Mouse (Mus musculus): ENCODE results near the gene Ap1s1.
A peak's percentile ranks its signal among the peaks of the same experiment; 100 is the strongest.

The Ap1s1 gene

GRCm38 (mm10) chr5:137045402-137046323 is at the start of gene Ap1s1:
TSS of gene Ap1s1 (minus strand) at chr5:137046135.
- DNase-seq: peak; percentile 99

DNA sequence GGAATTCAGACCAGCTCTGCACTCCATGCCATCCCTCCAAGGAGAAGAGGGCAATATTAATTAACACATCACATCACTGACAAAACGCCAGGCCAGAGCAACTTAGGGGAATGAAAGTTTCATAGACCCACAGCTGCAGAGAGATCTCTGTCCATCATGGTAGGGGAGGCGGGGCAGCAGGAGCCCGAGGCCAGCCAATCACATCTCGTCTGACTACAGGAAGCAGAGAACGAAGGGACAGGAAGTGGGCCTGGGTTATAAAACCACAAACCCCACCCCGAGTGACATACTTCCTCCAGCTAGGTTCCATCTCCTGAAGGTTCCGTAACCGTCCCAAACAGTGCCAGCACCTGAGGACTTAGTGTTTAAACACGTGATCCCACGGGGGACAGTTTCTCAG is 49.2 kb upstream of the Ap1s1 start:
- DNase-seq: no peak

GRCm38 (mm10) chr5:137093720-137094119 is 47.8 kb upstream of the Ap1s1 start:
- no peak for DNase-seq

- no peak for DNase-seq
Measured at GRCm38 (mm10) chr5:137091560-137091959, 45.6 kb upstream of the Ap1s1 start.

DNA sequence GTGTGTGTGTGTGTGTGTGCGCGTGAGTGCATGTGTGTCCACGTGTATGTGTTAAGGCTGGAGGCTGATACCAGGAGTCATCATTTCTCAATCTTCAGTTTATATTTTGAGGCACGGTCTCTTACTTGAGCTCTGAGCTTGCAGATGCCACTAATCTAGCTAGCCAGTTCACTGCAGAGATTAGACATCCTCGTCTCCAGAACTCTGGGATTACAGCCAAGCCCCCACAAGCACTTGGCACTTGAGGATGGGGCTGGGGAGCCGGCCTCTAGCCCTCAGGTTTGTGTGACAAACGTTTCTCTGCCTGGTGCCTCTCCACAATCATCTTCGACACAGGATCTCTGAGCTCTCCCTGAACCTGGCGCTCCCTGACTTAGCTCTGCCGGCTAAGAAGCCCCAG is 44.9 kb upstream of the Ap1s1 start:
- no peak for DNase-seq

GRCm38 (mm10) chr5:137087410-137087809 is 41.5 kb upstream of the Ap1s1 start:
- DNase-seq: no peak

GRCm38 (mm10) chr5:137085731-137086130 is 39.8 kb upstream of the Ap1s1 start:
- DNase-seq: no peak

DNA sequence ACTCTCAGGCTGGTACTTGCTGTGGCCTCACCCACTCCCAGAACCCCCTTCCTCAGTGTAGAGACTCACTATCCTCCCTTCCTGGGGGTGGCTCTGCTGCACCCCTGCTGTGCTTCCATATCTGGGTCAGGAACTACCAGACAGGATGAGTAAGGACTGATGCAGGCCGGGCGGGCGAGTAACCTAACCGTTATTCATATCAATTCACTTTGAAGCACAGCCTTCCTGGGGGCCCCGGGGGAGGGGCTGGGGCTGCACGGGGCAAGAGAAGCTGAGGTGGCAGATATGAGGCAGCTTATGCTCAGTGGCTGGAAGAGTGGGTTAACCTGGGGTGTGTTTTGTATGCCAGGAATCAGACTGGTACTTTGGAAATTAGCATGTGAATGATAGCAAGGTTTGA is 39.1 kb upstream of the Ap1s1 start:
- no peak for DNase-seq

GRCm38 (mm10) chr5:137083051-137083450 is 37.1 kb upstream of the Ap1s1 start:
- no peak for DNase-seq

GRCm38 (mm10) chr5:137079849-137080248 is 33.9 kb upstream of the Ap1s1 start:
- no peak for DNase-seq

DNA sequence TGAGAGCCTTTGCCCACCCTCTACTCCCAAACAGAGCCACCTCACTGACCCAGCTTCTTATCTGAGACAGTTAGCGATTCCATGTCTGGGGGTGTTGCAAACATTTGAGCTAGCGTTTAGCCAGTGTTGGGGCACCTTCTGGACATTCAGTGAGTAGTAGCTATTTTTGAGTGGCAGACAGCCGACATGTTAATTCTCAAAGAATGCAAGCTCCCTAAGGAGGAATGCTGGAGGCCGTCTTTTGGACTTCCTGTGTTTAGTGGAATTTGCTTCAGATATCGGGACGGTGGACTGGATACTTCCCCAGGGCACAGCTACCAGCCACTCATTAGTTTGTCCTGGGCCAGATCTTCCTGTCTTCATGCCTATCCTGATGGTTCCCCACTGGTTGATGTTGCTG is 32.7 kb upstream of the Ap1s1 start:
- DNase-seq: no peak

GRCm38 (mm10) chr5:137078041-137078440 is 32.1 kb upstream of the Ap1s1 start:
- DNase-seq: no peak

DNA sequence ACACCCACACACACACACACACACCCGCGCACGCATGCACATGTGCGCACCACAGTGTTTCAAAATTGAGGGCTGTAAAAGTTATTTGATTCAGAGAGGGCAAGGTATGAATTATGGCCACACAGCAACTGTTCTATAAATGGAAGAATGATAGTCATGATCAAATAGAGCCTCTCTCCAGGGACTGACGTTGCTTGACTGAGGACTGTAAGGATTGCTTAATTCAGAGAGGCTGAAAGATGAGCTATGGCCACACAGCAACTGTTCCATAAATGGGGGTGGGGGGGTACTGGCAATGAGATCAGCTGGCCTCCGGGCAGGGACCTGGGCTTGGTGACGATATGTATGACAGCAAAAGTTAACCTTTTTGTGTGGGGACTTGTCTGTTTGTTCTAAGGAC is 31.3 kb upstream of the Ap1s1 start:
- no peak for DNase-seq

- DNase-seq: no peak
Measured at GRCm38 (mm10) chr5:137076191-137076930, 30.4 kb upstream of the Ap1s1 start.

DNA sequence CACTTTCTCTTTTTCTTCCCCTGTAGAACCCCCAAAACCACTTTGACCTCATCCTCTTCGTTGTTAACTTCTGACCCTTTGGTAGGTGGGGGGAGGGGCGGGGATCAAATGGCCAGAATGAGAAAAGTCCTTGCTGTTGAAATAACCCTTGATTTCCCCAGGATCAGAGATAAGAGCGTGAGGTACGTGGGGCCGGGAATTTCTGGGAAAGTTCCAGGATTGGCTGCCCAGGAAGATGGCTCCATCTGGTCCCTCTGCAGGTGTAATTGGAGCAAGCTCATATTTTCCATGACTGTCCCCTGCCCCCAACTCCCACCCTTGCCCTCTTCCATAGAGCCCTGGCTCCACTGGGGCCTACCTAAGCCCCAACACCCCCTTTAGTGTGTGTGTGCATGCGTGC is 29.8 kb upstream of the Ap1s1 start:
- DNase-seq: no peak

GRCm38 (mm10) chr5:137074191-137074651 is 28.3 kb upstream of the Ap1s1 start:
- DNase-seq: no peak

DNA sequence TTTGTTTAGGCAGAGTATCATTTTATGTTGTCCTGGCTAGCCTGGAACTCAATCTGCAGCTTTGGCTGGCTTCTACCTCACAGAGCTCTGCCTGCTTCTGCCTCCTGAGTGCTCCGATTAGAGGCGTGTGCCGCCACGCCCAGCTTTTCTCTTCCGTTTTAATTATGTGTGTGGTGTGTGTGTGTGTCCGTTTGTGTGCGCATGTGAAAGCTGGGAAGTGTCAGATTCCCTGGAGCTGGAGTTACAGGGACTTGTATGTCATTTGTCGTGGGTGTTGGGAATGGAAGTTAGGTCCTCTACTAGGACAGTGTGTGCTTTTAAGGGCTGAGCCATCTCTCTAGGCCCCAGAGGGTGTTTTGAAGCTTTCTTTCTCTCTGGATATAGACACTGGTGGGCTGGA is 27.2 kb upstream of the Ap1s1 start:
- no peak for DNase-seq

DNA sequence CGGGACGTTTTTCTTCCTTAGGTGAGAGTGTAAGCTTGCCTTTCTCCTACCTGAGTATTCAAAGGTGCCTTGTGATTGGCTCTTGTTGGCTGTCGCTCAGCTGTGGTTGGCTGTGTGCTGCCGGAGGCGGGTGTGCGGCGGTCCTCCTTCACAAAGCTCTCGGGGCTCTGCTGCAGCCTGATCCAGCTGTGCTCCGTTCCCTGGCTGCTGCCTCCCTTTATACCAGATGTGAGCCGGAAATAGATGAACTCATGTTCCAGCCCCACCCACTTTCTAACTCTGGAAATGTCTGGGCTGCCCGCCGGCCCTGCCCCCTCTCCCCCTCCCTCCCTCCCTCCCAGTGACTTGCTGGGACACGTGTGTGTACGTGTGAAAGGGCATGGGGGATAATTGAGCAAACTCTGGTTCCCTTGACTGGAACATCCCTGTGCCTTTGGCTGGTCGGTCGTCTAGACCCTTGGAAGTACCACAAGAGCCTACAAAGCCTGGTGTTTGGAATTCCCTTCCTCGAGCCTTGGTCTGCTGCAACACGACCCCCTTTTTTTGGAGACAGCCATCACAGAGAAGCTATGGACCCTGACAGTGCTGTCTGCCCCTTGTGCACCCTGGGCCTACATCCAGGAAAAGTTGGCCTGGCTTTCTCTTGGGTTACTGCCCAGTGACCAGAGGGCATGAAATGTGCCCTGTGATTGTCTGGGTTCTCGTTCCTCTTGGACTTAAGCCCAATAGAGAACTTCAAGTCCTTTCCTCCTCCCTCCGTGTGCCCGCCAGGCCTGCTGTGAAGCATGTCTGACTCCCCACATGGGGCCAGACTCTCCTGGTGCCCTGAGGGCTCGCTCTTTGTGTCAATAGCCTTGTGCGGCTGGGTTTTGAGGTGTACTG is 26.4 kb upstream of the Ap1s1 start, which contains the start of gene Serpine1:
Serpine1 (minus strand) TSS at position 190 of the 882 bp plus-strand sequence.
- DNase-seq: peak; percentile 60

- no peak for DNase-seq
Measured at GRCm38 (mm10) chr5:137070881-137071605, 25.1 kb upstream of the Ap1s1 start.

DNA sequence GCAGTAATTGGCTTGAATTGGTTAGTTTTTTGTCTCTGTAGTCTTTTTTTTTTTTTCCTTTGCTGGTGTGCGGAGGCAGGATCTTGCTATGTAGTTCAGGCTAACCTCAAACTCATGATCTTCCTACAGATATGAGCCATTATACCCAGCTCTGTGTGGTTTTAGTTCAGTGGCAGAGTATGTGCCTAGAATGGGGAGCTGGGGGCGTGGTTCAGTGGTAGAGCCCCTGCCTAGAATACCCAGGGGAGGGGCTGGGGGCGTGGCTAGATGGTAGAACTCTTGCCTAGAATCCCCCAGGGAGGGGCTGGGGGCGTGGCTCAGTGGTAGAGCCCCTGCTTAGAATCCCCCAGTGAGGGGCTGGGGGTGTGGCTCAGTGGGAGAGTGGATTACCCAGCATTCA is 22.8 kb upstream of the Ap1s1 start:
- DNase-seq: no peak

- DNase-seq: no peak
Measured at GRCm38 (mm10) chr5:137065923-137066322, 20.0 kb upstream of the Ap1s1 start.

DNA sequence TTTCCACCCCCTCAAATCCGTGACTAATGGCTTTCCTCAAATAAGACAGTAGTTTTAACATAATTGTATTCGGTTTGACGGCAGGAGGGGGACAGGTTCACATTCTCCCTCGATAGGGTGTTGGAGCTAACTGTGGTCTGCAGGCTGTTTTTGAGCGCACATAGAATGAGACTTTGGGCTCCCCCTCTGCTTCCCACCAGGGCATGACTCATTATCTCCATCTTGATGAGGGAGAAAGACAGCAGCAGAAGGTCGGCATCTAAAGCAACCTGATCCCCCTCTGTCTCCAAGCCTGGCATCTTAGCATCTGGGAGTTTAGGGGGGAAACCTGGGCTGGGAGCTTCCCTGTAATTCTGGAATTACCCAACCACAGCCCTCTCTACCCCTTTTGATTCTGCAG is 19.5 kb upstream of the Ap1s1 start:
- DNase-seq: no peak

All from right cerebral cortex, postnatal 25 days (tissue).